10 mouse cellular contexts compared by ENCODE assay signal in the genomic region with DNA sequence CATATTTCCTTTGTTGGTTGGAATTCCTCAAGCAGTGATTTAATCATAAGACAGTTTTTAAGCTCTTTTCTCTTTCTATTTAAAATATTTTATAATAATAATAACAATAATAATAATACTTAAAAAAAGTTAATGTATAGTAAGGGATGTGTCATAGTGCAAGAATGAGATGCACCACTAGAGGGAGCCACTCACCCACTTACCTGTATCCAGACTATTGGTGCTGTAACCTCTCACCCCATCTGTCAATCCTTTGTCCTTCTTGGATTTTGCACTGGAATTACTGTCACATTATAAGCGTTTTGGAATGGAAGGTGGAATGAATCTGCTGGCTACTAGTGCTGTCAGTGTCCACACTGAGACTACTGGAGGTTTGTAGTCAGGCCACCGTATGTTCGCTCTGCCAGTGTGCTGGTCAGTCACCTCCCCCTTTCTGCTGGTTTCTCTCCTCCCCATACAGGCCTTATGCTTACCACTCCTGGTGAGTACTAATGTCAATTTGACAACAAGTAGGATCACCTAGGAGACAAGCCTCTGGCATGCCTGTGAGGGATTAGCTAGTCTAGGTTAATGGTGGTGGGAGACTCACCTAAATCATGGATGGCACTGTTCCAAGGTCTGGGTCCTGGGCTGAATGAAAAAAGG. TPM values are rescaled to one million over a fixed set of nuclear protein-coding genes. Genes with fewer than 3 reads are reported as not detected.
A peak's percentile ranks its signal among the peaks of the same experiment; 100 is the strongest.
DNase-seq lines count a peak whose midpoint lies in the region; ATAC-seq and TF ChIP-seq lines count a peak whose summit lies in the region.
"Had no signal": no experiment of that assay in that cellular context is flagged by ENCODE, and none has a peak within 500 bp of the region (broad histone marks: within the 10 kb centered on the region; RNA-seq: fewer than 3 reads in every experiment).

No protein-coding gene starts in this region.

- peak; percentile 35; the same call in 1 of the 2 replicates for TF ChIP-seq CTCF in testis, adult 2 months (IDR thresholded peaks at IDR 0.05; ENCODE audit: control insufficient read depth, insufficient read depth, insufficient replicate concordance, low read depth, low read length)
- peak; percentile 77 for TF ChIP-seq CTCF in lung, embryonic 14.5 days (IDR thresholded peaks at IDR 0.05; ENCODE audit: low read depth)

- no peak for TF ChIP-seq POLR2A in testis, adult 2 months (IDR thresholded peaks at IDR 0.05; ENCODE audit: control insufficient read depth, low read depth, low read length)

- no peak overlapping the region for H3K9ac ChIP-seq in kidney, embryonic 16.5 days (replicated peaks; ENCODE audit: low read length)
- H3K9ac ChIP-seq in lung, embryonic 14.5 days: no peak overlapping the region
- H3K9ac ChIP-seq: heart, embryonic 13.5 days had no signal

- no peaks in the 10 kb centered on the region for H3K9me3 ChIP-seq in kidney, embryonic 16.5 days (ENCODE audit: low read length)
- no peaks in the 10 kb centered on the region for H3K9me3 ChIP-seq in lung, embryonic 14.5 days (ENCODE audit: low read depth, low read length)
- H3K9me3 ChIP-seq: heart, embryonic 13.5 days had no signal

- H3K27ac ChIP-seq in testis, adult 2 months (ENCODE audit: control insufficient read depth, insufficient read depth, low read depth, low read length): no peak overlapping the region
- no peak overlapping the region for H3K27ac ChIP-seq in kidney, embryonic 16.5 days (ENCODE audit: low read length)
- H3K27ac ChIP-seq in lung, embryonic 14.5 days (ENCODE audit: low read depth): no peak overlapping the region
- H3K27ac ChIP-seq: heart, embryonic 13.5 days had no signal

- H3K4me3 ChIP-seq in testis, adult 2 months (ENCODE audit: control insufficient read depth, low read depth, low read length): no peak overlapping the region
- no peak overlapping the region for H3K4me3 ChIP-seq in kidney, embryonic 16.5 days (ENCODE audit: low read length)
- no peak overlapping the region for H3K4me3 ChIP-seq in lung, embryonic 14.5 days (ENCODE audit: low read depth, low read length)
- H3K4me3 ChIP-seq: heart, embryonic 13.5 days; myocyte had no signal

- no peaks in the 10 kb centered on the region for H3K4me1 ChIP-seq in testis, adult 2 months (ENCODE audit: control insufficient read depth, insufficient read depth, low read length)
- H3K4me1 ChIP-seq in kidney, embryonic 16.5 days (ENCODE audit: insufficient read depth, low read length): no peaks in the 10 kb centered on the region
- H3K4me1 ChIP-seq in lung, embryonic 14.5 days (ENCODE audit: insufficient read depth): no peaks in the 10 kb centered on the region
- H3K4me1 ChIP-seq: heart, embryonic 13.5 days had no signal

- ATAC-seq in erythroid progenitor cell, adult 5-6 weeks (replicated peaks; ENCODE audit: low FRiP score, poor library complexity, severe bottlenecking): 0 out of 2 replicates have a peak, but pooled peaks have one; percentile 57
- peak; percentile 51; the same call in 1 of the 2 replicates for ATAC-seq in kidney, embryonic 16.5 days (ENCODE audit: low FRiP score, low TSS enrichment)
- ATAC-seq in lung, embryonic 14.5 days (ENCODE audit: insufficient read depth): no peak; the same call in 1 of the 2 replicates

- no peaks in the 10 kb centered on the region for H3K36me3 ChIP-seq in testis, adult 2 months (ENCODE audit: control insufficient read depth, insufficient read depth, low read length)
- no peaks in the 10 kb centered on the region for H3K36me3 ChIP-seq in kidney, embryonic 16.5 days (ENCODE audit: insufficient read depth, low read length)
- H3K36me3 ChIP-seq in lung, embryonic 14.5 days (ENCODE audit: insufficient read depth): no peaks in the 10 kb centered on the region
- H3K36me3 ChIP-seq: heart, embryonic 13.5 days had no signal

- 61% methylated on average over 3 of the region's 3 CpGs for WGBS in kidney, embryonic 16.5 days
- WGBS in lung, embryonic 14.5 days: 54% methylated on average over 3 of the region's 3 CpGs

- no peak overlapping the region for H3K4me2 ChIP-seq in kidney, embryonic 16.5 days (replicated peaks; ENCODE audit: low read depth, low read length)
- no peak overlapping the region for H3K4me2 ChIP-seq in lung, embryonic 14.5 days
- H3K4me2 ChIP-seq: heart, embryonic 13.5 days had no signal

- DNase-seq in testis, postnatal 14 days (ENCODE audit: low spot score): no peak
- DNase-seq in adipocyte (ENCODE audit: low spot score): peak; percentile 66
- peak; percentile 71 for DNase-seq in lung, embryonic 14.5 days
- peak; percentile 46 for DNase-seq in retina, postnatal 7 days (ENCODE audit: low read depth, low spot score)
- DNase-seq in urinary bladder, adult 2 months (ENCODE audit: low spot score): no peak

- H3K27me3 ChIP-seq in testis, adult 2 months (ENCODE audit: control insufficient read depth, insufficient read depth, low read length): no peaks in the 10 kb centered on the region
- no peaks in the 10 kb centered on the region for H3K27me3 ChIP-seq in kidney, embryonic 16.5 days (ENCODE audit: insufficient read depth, low read length)
- H3K27me3 ChIP-seq in lung, embryonic 14.5 days (ENCODE audit: insufficient read depth, low read length): no peaks in the 10 kb centered on the region
- H3K27me3 ChIP-seq: heart, embryonic 13.5 days had no signal

RNA-seq across cellular contexts. Expression of gene Olfr764-ps1, which starts 13.6 kb away (rescaled TPM):
- polyA plus RNA-seq in testis, adult 2 months (2012; rRNA removed): 0.04 TPM in 1 of 2 replicates, not detected in the other
- total RNA-seq in erythroid progenitor cell, adult 5-6 weeks (2015; ENCODE audit: low replicate concordance): not detected in 2 replicates
- not detected in 2 replicates for total RNA-seq in erythroid progenitor cell, adult 5-6 weeks (2017; ENCODE audit: low replicate concordance)
- polyA plus RNA-seq in kidney, embryonic 16.5 days (2015; fragmentation: Nextera tagmentation; extraction: Ambion mirVana): not detected in 2 replicates
- not detected in 2 replicates for polyA plus RNA-seq in lung, embryonic 14.5 days (2014; fragmentation: Nextera tagmentation; extraction: Ambion mirVana)
- polyA plus RNA-seq in urinary bladder, adult 2 months (2012; rRNA removed): not detected in 2 replicates
- polyA plus RNA-seq: heart, embryonic 13.5 days had no signal

RNA-seq across cellular contexts. Expression of gene Olfr763, which starts 15.5 kb away (rescaled TPM):
- polyA plus RNA-seq in testis, adult 2 months (2012; rRNA removed): not detected in 2 replicates
- not detected in 2 replicates for total RNA-seq in erythroid progenitor cell, adult 5-6 weeks (2015; ENCODE audit: low replicate concordance)
- not detected in 2 replicates for total RNA-seq in erythroid progenitor cell, adult 5-6 weeks (2017; ENCODE audit: low replicate concordance)
- polyA plus RNA-seq in kidney, embryonic 16.5 days (2015; fragmentation: Nextera tagmentation; extraction: Ambion mirVana): not detected in 2 replicates
- polyA plus RNA-seq in lung, embryonic 14.5 days (2014; fragmentation: Nextera tagmentation; extraction: Ambion mirVana): not detected in 2 replicates
- polyA plus RNA-seq in urinary bladder, adult 2 months (2012; rRNA removed): not detected in 2 replicates
- polyA plus RNA-seq: heart, embryonic 13.5 days had no signal

RNA-seq across cellular contexts. Expression of gene Olfr765, which starts 23.7 kb away (rescaled TPM):
- polyA plus RNA-seq in testis, adult 2 months (2012; rRNA removed): not detected in 2 replicates
- total RNA-seq in erythroid progenitor cell, adult 5-6 weeks (2015; ENCODE audit: low replicate concordance): not detected in 2 replicates
- total RNA-seq in erythroid progenitor cell, adult 5-6 weeks (2017; ENCODE audit: low replicate concordance): not detected in 2 replicates
- not detected in 2 replicates for polyA plus RNA-seq in kidney, embryonic 16.5 days (2015; fragmentation: Nextera tagmentation; extraction: Ambion mirVana)
- not detected in 2 replicates for polyA plus RNA-seq in lung, embryonic 14.5 days (2014; fragmentation: Nextera tagmentation; extraction: Ambion mirVana)
- not detected in 2 replicates for polyA plus RNA-seq in urinary bladder, adult 2 months (2012; rRNA removed)
- polyA plus RNA-seq: heart, embryonic 13.5 days; myocyte had no signal

RNA-seq across cellular contexts. Expression of gene Olfr9, which starts 36.9 kb away (rescaled TPM):
- not detected in 2 replicates for polyA plus RNA-seq in testis, adult 2 months (2012; rRNA removed)
- not detected in 2 replicates for total RNA-seq in erythroid progenitor cell, adult 5-6 weeks (2015; ENCODE audit: low replicate concordance)
- total RNA-seq in erythroid progenitor cell, adult 5-6 weeks (2017; ENCODE audit: low replicate concordance): not detected in 2 replicates
- not detected in 2 replicates for polyA plus RNA-seq in kidney, embryonic 16.5 days (2015; fragmentation: Nextera tagmentation; extraction: Ambion mirVana)
- not detected in 2 replicates for polyA plus RNA-seq in lung, embryonic 14.5 days (2014; fragmentation: Nextera tagmentation; extraction: Ambion mirVana)
- not detected in 2 replicates for polyA plus RNA-seq in urinary bladder, adult 2 months (2012; rRNA removed)
- polyA plus RNA-seq: heart, embryonic 13.5 days; myocyte had no signal

RNA-seq across cellular contexts. Expression of gene Olfr766-ps1, which starts 42.6 kb away (rescaled TPM):
- not detected in 2 replicates for polyA plus RNA-seq in testis, adult 2 months (2012; rRNA removed)
- not detected in 2 replicates for total RNA-seq in erythroid progenitor cell, adult 5-6 weeks (2015; ENCODE audit: low replicate concordance)
- total RNA-seq in erythroid progenitor cell, adult 5-6 weeks (2017; ENCODE audit: low replicate concordance): not detected in 2 replicates
- polyA plus RNA-seq in kidney, embryonic 16.5 days (2015; fragmentation: Nextera tagmentation; extraction: Ambion mirVana): not detected in 2 replicates
- polyA plus RNA-seq in lung, embryonic 14.5 days (2014; fragmentation: Nextera tagmentation; extraction: Ambion mirVana): not detected in 2 replicates
- not detected in 2 replicates for polyA plus RNA-seq in urinary bladder, adult 2 months (2012; rRNA removed)
- polyA plus RNA-seq: heart, embryonic 13.5 days; myocyte had no signal

Comparison
In these comparisons a context has a peak if more than half of its experiments do, and no peak if none do; other contexts are left out.
1. DNase-seq: peak in adipocyte (single experiment), lung, embryonic 14.5 days (single experiment) and retina, postnatal 7 days (single experiment); none in testis, postnatal 14 days (single experiment) and urinary bladder, adult 2 months (single experiment).